Mouse (Mus musculus): Measurements from ENCODE around the gene Polg2. TPM values are rescaled to one million over a fixed set of nuclear protein-coding genes. Genes with fewer than 3 reads are reported as not detected.
"Not testable (repeated sequence)": the region's sequence is repeated elsewhere in the genome, so short reads cannot be mapped to it uniquely, and the experiment has no call there.

The Polg2 gene
- polyA plus RNA-seq, 1 experiment from 2014 or later, result 7.6 TPM

- Histone ChIP-seq H3K9me3 (replicated peaks) (no peaks in the 10 kb centered on the region), H3K36me3 (peaks cover 6% of the 10 kb centered on the region; the same call in 1 of the 2 replicates), H3K9ac (no peak overlapping the region), H3K4me2 (no peak overlapping the region), H3K4me1 (replicated peaks) (peaks cover 45% of the 10 kb centered on the region), H3K27ac (ENCODE audit: poor library complexity, severe bottlenecking) (peak overlapping the region; percentile 96), H3K4me3 (no peak overlapping the region), H3K27me3 (replicated peaks) (no peaks in the 10 kb centered on the region)
- no peak for ATAC-seq (ENCODE audit: insufficient number of reproducible peaks, low FRiP score)
- 87% methylated on average over 5 of the region's 5 CpGs for WGBS
Observed at GRCm38 (mm10) chr11:106760511-106760910, 18.8 kb downstream of the Polg2 start.

- Histone ChIP-seq H3K4me1 (replicated peaks) (peaks cover 40% of the 10 kb centered on the region), H3K9me3 (replicated peaks) (no peaks in the 10 kb centered on the region), H3K9ac (no peak overlapping the region), H3K4me3 (no peak overlapping the region), H3K27me3 (replicated peaks) (no peaks in the 10 kb centered on the region), H3K36me3 (no peaks in the 10 kb centered on the region), H3K27ac (ENCODE audit: poor library complexity, severe bottlenecking) (no peak overlapping the region), H3K4me2 (no peak overlapping the region)
- ATAC-seq (ENCODE audit: insufficient number of reproducible peaks, low FRiP score), result no peak
- 92% methylated on average over 3 of the region's 3 CpGs for WGBS
Observed at GRCm38 (mm10) chr11:106759028-106759427, 20.3 kb downstream of the Polg2 start.

- Histone ChIP-seq H3K27ac (ENCODE audit: poor library complexity, severe bottlenecking) (no peak overlapping the region), H3K9ac (no peak overlapping the region), H3K4me1 (replicated peaks) (peaks cover 18% of the 10 kb centered on the region), H3K4me3 (no peak overlapping the region), H3K4me2 (no peak overlapping the region), H3K27me3 (replicated peaks) (no peaks in the 10 kb centered on the region), H3K36me3 (no peaks in the 10 kb centered on the region), H3K9me3 (replicated peaks) (no peaks in the 10 kb centered on the region)
- ATAC-seq (ENCODE audit: insufficient number of reproducible peaks, low FRiP score), result no peak
- WGBS, result 24% methylated on average over 5 of the region's 5 CpGs
Observed at GRCm38 (mm10) chr11:106755583-106755982, 23.8 kb downstream of the Polg2 start.

- Histone ChIP-seq H3K27ac (ENCODE audit: poor library complexity, severe bottlenecking) (no peak overlapping the region), H3K4me3 (no peak overlapping the region), H3K27me3 (replicated peaks) (no peaks in the 10 kb centered on the region), H3K36me3 (no peaks in the 10 kb centered on the region), H3K4me1 (replicated peaks) (peaks cover 16% of the 10 kb centered on the region), H3K4me2 (no peak overlapping the region), H3K9ac (no peak overlapping the region), H3K9me3 (replicated peaks) (no peaks in the 10 kb centered on the region)
- ATAC-seq (ENCODE audit: insufficient number of reproducible peaks, low FRiP score), result no peak
- WGBS, result 69% methylated on average over 6 of the region's 6 CpGs
Observed at GRCm38 (mm10) chr11:106753314-106753713, 26.0 kb downstream of the Polg2 start.

- no peak overlapping the region for H3K27ac ChIP-seq (ENCODE audit: poor library complexity, severe bottlenecking)
- 65% methylated on average over 7 of the region's 7 CpGs for WGBS
- peaks cover 9% of the 10 kb centered on the region; the same call in 1 of the 2 replicates for H3K4me1 ChIP-seq (replicated peaks)
- no peak overlapping the region for H3K4me2 ChIP-seq
- H3K36me3 ChIP-seq, result no peaks in the 10 kb centered on the region
- no peak overlapping the region for H3K9ac ChIP-seq
- H3K4me3 ChIP-seq, result no peak overlapping the region
- H3K9me3 ChIP-seq (replicated peaks), result no peaks in the 10 kb centered on the region
- no peak for ATAC-seq (ENCODE audit: insufficient number of reproducible peaks, low FRiP score)
- no peaks in the 10 kb centered on the region for H3K27me3 ChIP-seq (replicated peaks)
Observed at GRCm38 (mm10) chr11:106752103-106752502, 27.2 kb downstream of the Polg2 start.

GRCm38 (mm10) chr11:106751039-106752018 is 28.0 kb downstream of the Polg2 start, which contains the start of gene Milr1:
Gene Milr1 (plus strand): TSS chr11:106751226.
- H3K4me3 ChIP-seq, result no peak within 1 kb of the TSS
- no peak within 1 kb of the TSS for H3K27ac ChIP-seq (ENCODE audit: poor library complexity, severe bottlenecking)
- H3K9ac ChIP-seq, result no peak within 1 kb of the TSS
- 72% methylated on average over 17 of the region's 17 CpGs for WGBS
- no peaks in the 10 kb centered on the region for H3K36me3 ChIP-seq
- H3K27me3 ChIP-seq (replicated peaks), result no peaks in the 10 kb centered on the region
- no peak within 1 kb of the TSS for H3K4me2 ChIP-seq
- no peak for ATAC-seq (ENCODE audit: insufficient number of reproducible peaks, low FRiP score)
- peaks cover 9% of the 10 kb centered on the region; the same call in 1 of the 2 replicates for H3K4me1 ChIP-seq (replicated peaks)
- no peaks in the 10 kb centered on the region for H3K9me3 ChIP-seq (replicated peaks)

- Histone ChIP-seq H3K4me2 (no peak within 1 kb of the TSS), H3K4me1 (replicated peaks) (peaks cover 9% of the 10 kb centered on the region; the same call in 1 of the 2 replicates), H3K27ac (ENCODE audit: poor library complexity, severe bottlenecking) (no peak within 1 kb of the TSS), H3K36me3 (no peaks in the 10 kb centered on the region), H3K9me3 (replicated peaks) (0 out of 2 replicates have a peak, but pooled peaks cover 3% of the 10 kb centered on the region), H3K9ac (no peak within 1 kb of the TSS), H3K27me3 (replicated peaks) (no peaks in the 10 kb centered on the region), H3K4me3 (no peak within 1 kb of the TSS)
- ATAC-seq (ENCODE audit: insufficient number of reproducible peaks, low FRiP score), result no peak
- WGBS, result 79% methylated on average over 13 of the region's 13 CpGs
Observed at GRCm38 (mm10) chr11:106750121-106750751, 29.1 kb downstream of the Polg2 start, which contains the start of gene Pecam1. Gene Pecam1 (minus strand): TSS chr11:106750628.

- not testable (repeated sequence) for H3K4me1 ChIP-seq (replicated peaks); H3K4me2 ChIP-seq; H3K9me3 ChIP-seq (replicated peaks); H3K27ac ChIP-seq (ENCODE audit: poor library complexity, severe bottlenecking); H3K9ac ChIP-seq; ATAC-seq (ENCODE audit: insufficient number of reproducible peaks, low FRiP score); H3K4me3 ChIP-seq; H3K27me3 ChIP-seq (replicated peaks); H3K36me3 ChIP-seq
- WGBS, result 95% methylated on average over 7 of the region's 7 CpGs
Observed at GRCm38 (mm10) chr11:106749557-106750120, 29.7 kb downstream of the Polg2 start.

GRCm38 (mm10) chr11:106744949-106745348 is 34.4 kb downstream of the Polg2 start:
- Histone ChIP-seq H3K4me1 (replicated peaks) (no peaks in the 10 kb centered on the region), H3K4me3 (no peak overlapping the region), H3K9ac (no peak overlapping the region), H3K9me3 (replicated peaks) (0 out of 2 replicates have a peak, but pooled peaks cover 3% of the 10 kb centered on the region), H3K4me2 (no peak overlapping the region), H3K27me3 (replicated peaks) (no peaks in the 10 kb centered on the region), H3K27ac (ENCODE audit: poor library complexity, severe bottlenecking) (no peak overlapping the region), H3K36me3 (no peaks in the 10 kb centered on the region)
- WGBS, result 87% methylated on average over 5 of the region's 5 CpGs
- ATAC-seq (ENCODE audit: insufficient number of reproducible peaks, low FRiP score), result no peak

GRCm38 (mm10) chr11:106742388-106742841 is 36.9 kb downstream of the Polg2 start:
- 43% methylated on average over 6 of the region's 6 CpGs for WGBS
- no peak overlapping the region for H3K27ac ChIP-seq (ENCODE audit: poor library complexity, severe bottlenecking)
- ATAC-seq (ENCODE audit: insufficient number of reproducible peaks, low FRiP score), result no peak

GRCm38 (mm10) chr11:106741826-106742225 is 37.5 kb downstream of the Polg2 start:
- Histone ChIP-seq H3K36me3 (no peaks in the 10 kb centered on the region), H3K9me3 (replicated peaks) (0 out of 2 replicates have a peak, but pooled peaks cover 3% of the 10 kb centered on the region), H3K4me1 (replicated peaks) (peaks cover 6% of the 10 kb centered on the region), H3K4me3 (no peak overlapping the region), H3K4me2 (no peak overlapping the region), H3K9ac (no peak overlapping the region), H3K27me3 (replicated peaks) (no peaks in the 10 kb centered on the region), H3K27ac (ENCODE audit: poor library complexity, severe bottlenecking) (no peak overlapping the region)
- ATAC-seq (ENCODE audit: insufficient number of reproducible peaks, low FRiP score), result no peak
- WGBS, result 86% methylated on average over 3 of the region's 3 CpGs

More at GRCm38 (mm10) chr11:106742388-106742841, 36.9 kb downstream of the Polg2 start:
- Histone ChIP-seq H3K27me3 (replicated peaks) (no peaks in the 10 kb centered on the region), H3K36me3 (no peaks in the 10 kb centered on the region), H3K9me3 (replicated peaks) (0 out of 2 replicates have a peak, but pooled peaks cover 3% of the 10 kb centered on the region), H3K4me2 (no peak overlapping the region), H3K4me1 (replicated peaks) (peaks cover under 1% of the 10 kb centered on the region; the same call in 1 of the 2 replicates), H3K9ac (no peak overlapping the region), H3K4me3 (no peak overlapping the region)

Measured in heart, embryonic 12.5 days (tissue).